Mouse (Mus musculus) ES-Bruce4 (cell line): ENCODE results near the gene H1fnt. TPM values are rescaled to one million over a fixed set of nuclear protein-coding genes. Genes with fewer than 3 reads are reported as not detected.

Experiments
- H3K27ac ChIP-seq: 2 replicates; pipeline ENCODE4 v1.5.1; 2012; ENCODE audit warnings: low read length, inconsistent platforms; ENCODE audit not compliant: insufficient read depth
- H3K27me3 ChIP-seq: 2 replicates; pipeline ENCODE4 v1.6.1; 2012; ENCODE audit warnings: mild to moderate bottlenecking, low read length, inconsistent platforms; ENCODE audit not compliant: control insufficient read depth, poor library complexity, insufficient read depth, severe bottlenecking
- H3K36me3 ChIP-seq: 2 replicates; pipeline ENCODE4 v1.6.1; 2012; ENCODE audit warnings: inconsistent platforms, mild to moderate bottlenecking, low read length, moderate library complexity; ENCODE audit not compliant: control insufficient read depth, poor library complexity, insufficient read depth, severe bottlenecking
- H3K4me1 ChIP-seq: one replicate; pipeline ENCODE4 v1.8.1; 2011; ENCODE audit warnings: low read length; ENCODE audit not compliant: control insufficient read depth, insufficient read depth
- H3K4me3 ChIP-seq: 2 replicates; pipeline ENCODE4 v1.5.1; 2011; ENCODE audit warnings: low read depth, mild to moderate bottlenecking, low read length
- H3K9ac ChIP-seq: 2 replicates; pipeline ENCODE4 v1.6.1; 2012; ENCODE audit warnings: low read depth, mild to moderate bottlenecking, inconsistent platforms; ENCODE audit not compliant: poor library complexity, severe bottlenecking
- H3K9me3 ChIP-seq: replicated peaks from 2 replicates; pipeline ENCODE4 v1.6.1; 2012; ENCODE audit warnings: mild to moderate bottlenecking, low read length, inconsistent platforms; ENCODE audit not compliant: control insufficient read depth, poor library complexity, insufficient read depth, severe bottlenecking
- CTCF ChIP-seq: IDR thresholded peaks from one replicate; pipeline ENCODE4 v1.8.1; 2011; ENCODE audit warnings: low read depth, low read length
- EP300 ChIP-seq: IDR thresholded peaks from 2 replicates; pipeline ENCODE4 v1.6.1; 2011; ENCODE audit warnings: low read depth, low read length; ENCODE audit not compliant: insufficient read depth
- POLR2A ChIP-seq: IDR thresholded peaks from one replicate; pipeline ENCODE4 v1.8.1; 2011; ENCODE audit warnings: low read length; ENCODE audit not compliant: insufficient read depth
- polyA plus RNA-seq: library from polyadenylated mRNA; stranded (reverse); fragments of >200 nt; gene quantifications from 2 replicates; pipeline ENCODE4 v1.2.4, GENCODE M21; 2011; ENCODE audit warnings: low read depth; ENCODE audit not compliant: missing spikeins, insufficient read depth, insufficient read length

H1fnt gene
- not detected in 2 replicates for polyA plus RNA-seq

- Histone ChIP-seq H3K9me3 (peaks cover 8% of the 10 kb centered on the region), H3K27me3 (no peaks in the 10 kb centered on the region), H3K4me3 (no peak within 1 kb of the TSS), H3K27ac (no peak within 1 kb of the TSS), H3K9ac (no peak within 1 kb of the TSS), H3K36me3 (no peaks in the 10 kb centered on the region), H3K4me1 (no peaks in the 10 kb centered on the region)
- TF ChIP-seq EP300: no peak
- no peak for TF ChIP-seq CTCF
- no peak for TF ChIP-seq POLR2A
These were observed at the start of gene H1fnt for GRCm38 (mm10) chr15:98257193-98257592. H1fnt (minus strand) TSS chr15:98257293.

GRCm38 (mm10) chr15:98295628-98296551 is 38.8 kb upstream of the H1fnt start, which contains the start of gene Zfp641:
Zfp641 (minus strand) TSS chr15:98296161.
- Histone ChIP-seq H3K4me3 (peak within 1 kb of the TSS; percentile 67), H3K4me1 (no peaks in the 10 kb centered on the region), H3K9me3 (no peaks in the 10 kb centered on the region), H3K27me3 (no peaks in the 10 kb centered on the region), H3K36me3 (no peaks in the 10 kb centered on the region), H3K27ac (no peak within 1 kb of the TSS), H3K9ac (peak within 1 kb of the TSS; percentile 39)
- TF ChIP-seq POLR2A (no peak), CTCF (no peak), EP300 (no peak)

- Histone ChIP-seq H3K4me1 (no peaks in the 10 kb centered on the region), H3K36me3 (no peaks in the 10 kb centered on the region), H3K27me3 (no peaks in the 10 kb centered on the region), H3K9me3 (no peaks in the 10 kb centered on the region), H3K9ac (no peak overlapping the region), H3K27ac (no peak overlapping the region), H3K4me3 (no peak overlapping the region)
- no peak for TF ChIP-seq EP300
- no peak for TF ChIP-seq POLR2A
- no peak for TF ChIP-seq CTCF
These were observed 36.6 kb upstream of the H1fnt start for GRCm38 (mm10) chr15:98293651-98294050.

- H3K4me3 ChIP-seq: no peak overlapping the region
- H3K9me3 ChIP-seq: no peaks in the 10 kb centered on the region
- no peaks in the 10 kb centered on the region for H3K27me3 ChIP-seq
- no peak for TF ChIP-seq EP300
- TF ChIP-seq POLR2A: no peak
- TF ChIP-seq CTCF: no peak
- H3K27ac ChIP-seq: no peak overlapping the region
- no peak overlapping the region for H3K9ac ChIP-seq
- no peaks in the 10 kb centered on the region for H3K4me1 ChIP-seq
- no peaks in the 10 kb centered on the region for H3K36me3 ChIP-seq
These were observed 31.5 kb upstream of the H1fnt start for GRCm38 (mm10) chr15:98288566-98288965.

GRCm38 (mm10) chr15:98286418-98286817 is 29.3 kb upstream of the H1fnt start:
- Histone ChIP-seq H3K9ac (no peak overlapping the region), H3K4me1 (no peaks in the 10 kb centered on the region), H3K4me3 (no peak overlapping the region), H3K36me3 (no peaks in the 10 kb centered on the region), H3K9me3 (no peaks in the 10 kb centered on the region), H3K27me3 (no peaks in the 10 kb centered on the region), H3K27ac (no peak overlapping the region)
- TF ChIP-seq EP300 (no peak), CTCF (no peak), POLR2A (no peak)

DNA sequence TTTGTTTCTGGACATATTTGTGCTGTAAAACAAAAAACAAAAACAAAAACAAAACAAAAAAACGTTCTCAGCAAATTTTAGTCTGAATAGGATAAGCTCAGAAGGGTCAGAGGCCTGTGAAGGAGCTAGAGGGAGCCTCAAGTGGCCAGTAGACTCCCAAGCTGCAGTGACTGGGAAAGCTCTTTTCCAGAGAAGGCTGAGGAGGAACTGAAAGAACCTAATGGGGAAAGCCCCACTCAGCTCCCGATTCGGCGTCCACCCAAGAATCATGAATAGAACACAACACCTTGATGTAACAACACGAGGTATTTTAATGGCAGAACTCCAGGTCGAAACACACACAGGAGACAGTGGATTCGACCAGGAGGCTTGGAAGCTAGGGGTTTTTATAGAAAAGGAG is 683 bp upstream of the H1fnt start:
- Histone ChIP-seq H3K27ac (no peak overlapping the region), H3K36me3 (no peaks in the 10 kb centered on the region), H3K27me3 (no peaks in the 10 kb centered on the region), H3K4me3 (no peak overlapping the region), H3K9ac (no peak overlapping the region), H3K9me3 (peaks cover 8% of the 10 kb centered on the region), H3K4me1 (no peaks in the 10 kb centered on the region)
- TF ChIP-seq EP300 (no peak), CTCF (no peak)
